Mouse (Mus musculus): ENCODE data around the gene Cd6.

The Cd6 gene

GRCm38 (mm10) chr19:10839010-10839892 lies 9.4 kb upstream of the Cd6 start, which contains the start of gene Slc15a3:
Gene Slc15a3 (plus strand): TSS chr19:10839727.
- no peak for DNase-seq (ENCODE audit: low spot score)

GRCm38 (mm10) chr19:10835671-10836070 lies 5.8 kb upstream of the Cd6 start:
- DNase-seq (ENCODE audit: low spot score) = no peak

GRCm38 (mm10) chr19:10833611-10834010 lies 3.8 kb upstream of the Cd6 start:
- peak; percentile 83 for DNase-seq (ENCODE audit: low spot score)

GRCm38 (mm10) chr19:10832030-10832429 lies 2.2 kb upstream of the Cd6 start:
- peak; percentile 17 for DNase-seq (ENCODE audit: low spot score)

- DNase-seq (ENCODE audit: low spot score) = peak; percentile 54
Observed at GRCm38 (mm10) chr19:10831424-10831823, 1.6 kb upstream of the Cd6 start.

- no peak for DNase-seq (ENCODE audit: low spot score)
Observed at GRCm38 (mm10) chr19:10828321-10828720, 1.5 kb downstream of the Cd6 start.

- no peak for DNase-seq (ENCODE audit: low spot score)
Observed at GRCm38 (mm10) chr19:10824061-10824460, 5.8 kb downstream of the Cd6 start.

- no peak for DNase-seq (ENCODE audit: low spot score)
Observed at GRCm38 (mm10) chr19:10822534-10822933, 7.3 kb downstream of the Cd6 start.

- no peak for DNase-seq (ENCODE audit: low spot score)
Observed at GRCm38 (mm10) chr19:10821319-10821718, 8.5 kb downstream of the Cd6 start.

GRCm38 (mm10) chr19:10818217-10818946 lies 11.5 kb downstream of the Cd6 start:
- no peak for DNase-seq (ENCODE audit: low spot score)

- DNase-seq (ENCODE audit: low spot score) = no peak
Observed at GRCm38 (mm10) chr19:10816462-10816861, 13.4 kb downstream of the Cd6 start.

- no peak for DNase-seq (ENCODE audit: low spot score)
Observed at GRCm38 (mm10) chr19:10815871-10816270, 14.0 kb downstream of the Cd6 start.

GRCm38 (mm10) chr19:10813905-10814304 lies 16.0 kb downstream of the Cd6 start:
- no peak for DNase-seq (ENCODE audit: low spot score)

GRCm38 (mm10) chr19:10813039-10813438 lies 16.8 kb downstream of the Cd6 start:
- no peak for DNase-seq (ENCODE audit: low spot score)

- DNase-seq (ENCODE audit: low spot score) = no peak
Observed at GRCm38 (mm10) chr19:10811471-10811870, 18.4 kb downstream of the Cd6 start.

- no peak for DNase-seq (ENCODE audit: low spot score)
Observed at GRCm38 (mm10) chr19:10810176-10810492, 19.7 kb downstream of the Cd6 start.

- no peak for DNase-seq (ENCODE audit: low spot score)
Observed at GRCm38 (mm10) chr19:10809428-10810175, 20.3 kb downstream of the Cd6 start.

GRCm38 (mm10) chr19:10808524-10809233 lies 21.2 kb downstream of the Cd6 start:
- DNase-seq (ENCODE audit: low spot score) = no peak

GRCm38 (mm10) chr19:10805661-10806285 lies 24.1 kb downstream of the Cd6 start:
- DNase-seq (ENCODE audit: low spot score) = no peak

- no peak for DNase-seq (ENCODE audit: low spot score)
Observed at GRCm38 (mm10) chr19:10804850-10805660, 24.8 kb downstream of the Cd6 start.

- peak; percentile 38 for DNase-seq (ENCODE audit: low spot score)
Observed at GRCm38 (mm10) chr19:10803751-10804150, 26.1 kb downstream of the Cd6 start.
